Mouse (Mus musculus) stomach, embryonic 16.5 days (tissue): Measurements from ENCODE around the gene Dock1. TPM values are rescaled to one million over a fixed set of nuclear protein-coding genes. Genes with fewer than 3 reads are reported as not detected.

Experiments
- ATAC-seq: fragments of 200-750 bp; cut with Nextera tagmentation; 2 replicates; pipeline ENCODE4 v1.8.0; 2017; ENCODE audit warnings: moderate number of reproducible peaks, moderate TSS enrichment; ENCODE audit not compliant: insufficient read depth, low FRiP score
- H3K27ac ChIP-seq: fragments of 300-500 bp; sonication (generic); 2 replicates; pipeline ENCODE4 v1.5.1; 2014; ENCODE audit warnings: low read length
- H3K27me3 ChIP-seq: fragments of 300-500 bp; sonication (generic); 2 replicates; pipeline ENCODE4 v1.6.1; 2014; ENCODE audit warnings: low read length, control low read depth, mixed read lengths; ENCODE audit not compliant: control insufficient read depth, insufficient read depth
- H3K36me3 ChIP-seq: fragments of 300-500 bp; sonication (generic); 2 replicates; pipeline ENCODE4 v1.6.1; 2014; ENCODE audit warnings: low read length; ENCODE audit not compliant: control insufficient read depth, insufficient read depth
- H3K4me1 ChIP-seq: fragments of 300-500 bp; sonication (generic); 2 replicates; pipeline ENCODE4 v1.6.1; 2014; ENCODE audit warnings: low read length, control low read depth, mixed read lengths; ENCODE audit not compliant: control insufficient read depth, insufficient read depth
- H3K4me2 ChIP-seq: fragments of 300-500 bp; sonication (generic); 2 replicates; pipeline ENCODE4 v1.6.1; 2014; ENCODE audit warnings: low read depth, low read length, mixed read lengths
- H3K4me3 ChIP-seq: fragments of 300-500 bp; sonication (generic); replicated peaks from 2 replicates; pipeline ENCODE4 v1.5.1; 2014; ENCODE audit warnings: mild to moderate bottlenecking, low read length
- H3K9ac ChIP-seq: fragments of 300-500 bp; sonication (generic); 2 replicates; pipeline ENCODE4 v1.6.1; 2014; ENCODE audit warnings: low read length
- H3K9me3 ChIP-seq: fragments of 300-500 bp; sonication (generic); replicated peaks from 2 replicates; pipeline ENCODE4 v1.6.1; 2016; ENCODE audit warnings: low read length, control low read depth; ENCODE audit not compliant: control insufficient read depth
- WGBS: fragments of 180-500 bp; shearing (Covaris S2); extraction: QIAGEN DNeasy Blood & Tissue Kit; methylation state at CpG from one replicate; pipeline ENCODE4 v1.1.7; 2014; 5-methylcytosine and 5-hydroxymethylcytosine counted together
- polyA plus RNA-seq: library from polyadenylated mRNA; unstranded; fragments of >200 nt; fragmentation: Nextera tagmentation; extraction: Ambion mirVana; gene quantifications from 2 replicates; pipeline ENCODE4 v1.2.1, GENCODE M21; 2015

The Dock1 gene
- polyA plus RNA-seq, result 31.3 and 32.2 TPM in 2 replicates

DNA sequence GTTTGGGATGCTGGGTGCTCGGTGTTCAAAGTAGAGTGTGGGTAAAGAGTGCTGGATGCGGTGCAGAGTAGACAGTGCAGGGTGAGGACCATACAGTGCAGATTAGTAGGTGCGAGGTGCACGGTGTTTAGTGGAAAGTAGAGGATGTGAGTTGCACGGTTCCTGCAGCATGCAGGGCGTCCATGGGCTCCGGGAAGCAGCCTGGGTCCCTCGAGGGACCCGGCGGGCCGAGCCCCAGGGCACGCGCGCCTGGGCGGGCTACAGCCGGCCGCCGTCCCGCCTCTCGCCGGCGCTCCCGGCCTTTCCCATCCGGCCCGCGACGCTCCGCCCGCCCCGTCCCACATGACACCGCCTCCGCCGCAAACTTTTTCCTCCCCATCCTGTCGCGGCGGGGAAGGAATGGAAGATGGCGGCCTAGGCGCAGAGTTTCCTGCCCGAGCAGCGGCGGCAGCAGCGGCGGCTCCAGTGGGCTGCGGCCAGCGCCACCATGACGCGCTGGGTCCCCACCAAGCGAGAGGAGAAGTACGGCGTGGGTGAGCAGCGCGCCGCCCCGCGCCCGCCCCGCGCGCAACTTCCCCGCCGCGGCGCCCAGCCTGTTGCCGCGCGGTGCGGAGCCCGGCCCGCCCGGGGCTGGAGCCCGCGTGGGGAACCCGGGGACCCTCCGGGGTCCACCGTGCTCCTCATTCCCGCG is at the start of gene Dock1:
Gene Dock1 (plus strand): TSS at position 343 of the 691 bp plus-strand sequence.
- ATAC-seq, result peak; percentile 86
- Histone ChIP-seq H3K27me3 (no peaks in the 10 kb centered on the region), H3K27ac (peak within 1 kb of the TSS; percentile 93), H3K36me3 (no peaks in the 10 kb centered on the region), H3K4me3 (peak within 1 kb of the TSS; percentile 91), H3K4me2 (peak within 1 kb of the TSS; percentile 83), H3K4me1 (peaks cover 33% of the 10 kb centered on the region), H3K9me3 (no peaks in the 10 kb centered on the region), H3K9ac (peak within 1 kb of the TSS; percentile 97)
- WGBS, result under 1% methylated on average over 77 of the region's 77 CpGs

DNA sequence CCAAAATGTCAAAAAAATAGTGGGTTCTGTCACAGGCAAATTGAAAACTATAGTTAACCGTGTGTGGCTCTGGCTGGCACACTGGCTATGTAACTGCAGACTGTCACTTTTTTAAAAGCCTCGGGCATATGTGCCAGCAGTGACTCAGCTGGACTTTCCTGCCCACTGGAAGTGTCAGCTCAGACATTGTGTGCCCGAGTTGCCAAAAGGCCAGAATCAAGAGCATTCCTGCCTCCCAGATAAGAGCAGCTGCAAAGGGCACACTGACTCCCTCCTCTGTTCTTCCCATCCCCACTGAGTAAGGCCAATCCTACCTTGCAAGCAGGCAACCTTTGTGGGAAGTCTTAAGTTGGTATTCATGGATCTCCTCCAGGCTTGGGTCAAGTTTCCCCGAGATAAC is 42.5 kb upstream of the Dock1 start:
- no peaks in the 10 kb centered on the region for H3K4me1 ChIP-seq
- H3K27ac ChIP-seq, result no peak overlapping the region
- ATAC-seq, result no peak
- no peaks in the 10 kb centered on the region for H3K9me3 ChIP-seq
- no peaks in the 10 kb centered on the region for H3K27me3 ChIP-seq
- WGBS, result 81% methylated on average over 4 of the region's 4 CpGs
- H3K36me3 ChIP-seq, result no peaks in the 10 kb centered on the region
- no peak overlapping the region for H3K4me3 ChIP-seq
- H3K9ac ChIP-seq, result no peak overlapping the region
- H3K4me2 ChIP-seq, result no peak overlapping the region

DNA sequence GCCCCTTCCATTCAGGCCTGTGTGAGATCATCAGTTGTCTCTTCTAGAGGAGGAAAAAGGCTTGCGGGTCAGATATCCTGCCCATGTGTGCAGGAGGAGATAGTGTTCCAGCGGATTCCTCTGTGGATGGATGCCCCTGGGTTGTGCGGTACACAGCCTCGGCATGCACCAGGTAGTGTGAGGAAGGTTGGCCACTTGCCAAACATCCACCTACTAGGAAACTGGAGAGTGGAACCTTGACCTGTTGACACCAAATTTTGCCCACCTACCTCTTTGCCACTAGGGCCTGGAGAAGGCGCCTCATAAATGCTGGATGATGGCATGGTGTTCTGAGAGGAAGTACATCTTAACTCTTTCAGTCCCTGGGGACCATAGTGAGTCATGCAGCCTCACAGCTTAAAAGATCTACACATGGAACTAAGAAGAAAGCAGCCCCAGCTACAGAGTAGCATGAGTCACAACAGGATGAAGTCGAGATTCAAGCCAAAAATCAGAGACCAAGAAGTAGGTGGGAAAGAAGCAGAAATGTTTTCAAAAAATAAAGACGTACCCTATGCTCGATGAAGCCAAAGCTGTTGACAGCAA is 20.1 kb upstream of the Dock1 start:
- Histone ChIP-seq H3K27ac (no peak overlapping the region), H3K9me3 (no peaks in the 10 kb centered on the region), H3K4me2 (no peak overlapping the region), H3K9ac (no peak overlapping the region), H3K4me3 (no peak overlapping the region), H3K4me1 (no peaks in the 10 kb centered on the region), H3K36me3 (no peaks in the 10 kb centered on the region), H3K27me3 (no peaks in the 10 kb centered on the region)
- 81% methylated on average over 8 of the region's 8 CpGs for WGBS
- ATAC-seq, result no peak

DNA sequence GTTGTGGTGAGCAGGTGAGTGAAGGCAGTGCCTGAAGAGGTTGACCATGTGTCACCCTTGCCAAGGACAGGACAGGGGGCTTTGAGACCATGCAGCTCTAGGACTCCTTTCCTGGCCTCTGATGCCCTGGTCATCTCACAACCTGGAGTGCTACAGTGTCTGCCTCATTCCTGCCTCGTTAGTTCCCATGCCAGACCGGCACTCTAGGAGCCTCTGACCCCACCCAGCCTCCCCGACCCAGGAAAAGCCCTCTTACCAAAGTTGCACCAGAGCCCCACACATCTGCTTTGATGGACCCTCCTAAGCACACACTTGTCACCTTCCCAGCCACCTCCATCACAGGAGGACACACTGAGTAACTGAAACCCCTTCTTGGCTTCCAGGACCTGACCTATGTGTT is 19.4 kb upstream of the Dock1 start:
- no peaks in the 10 kb centered on the region for H3K27me3 ChIP-seq
- H3K4me2 ChIP-seq, result no peak overlapping the region
- no peak overlapping the region for H3K9ac ChIP-seq
- no peaks in the 10 kb centered on the region for H3K4me1 ChIP-seq
- ATAC-seq, result no peak
- WGBS, result 74% methylated on average over 3 of the region's 3 CpGs
- H3K4me3 ChIP-seq, result no peak overlapping the region
- H3K9me3 ChIP-seq, result no peaks in the 10 kb centered on the region
- no peaks in the 10 kb centered on the region for H3K36me3 ChIP-seq
- no peak overlapping the region for H3K27ac ChIP-seq

DNA sequence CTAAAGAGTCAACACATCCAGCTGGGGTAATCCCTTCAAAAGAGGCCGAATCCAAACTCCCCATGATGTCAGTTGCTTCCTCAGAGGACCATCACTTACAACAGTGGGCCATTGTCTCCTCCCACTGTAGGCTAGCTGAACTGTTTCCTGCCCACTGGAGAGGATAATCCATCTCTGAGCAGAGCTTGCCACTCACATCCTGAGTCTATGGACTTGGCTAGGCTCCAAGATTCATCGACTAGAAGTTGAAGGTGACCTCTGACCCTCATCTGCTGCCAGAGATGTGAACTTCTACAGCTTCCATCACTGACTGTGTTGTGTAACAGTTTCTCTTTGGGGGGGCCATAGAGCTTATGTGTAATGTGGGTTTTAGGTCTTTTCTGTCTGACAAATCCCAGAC is 7.2 kb upstream of the Dock1 start:
- 7% methylated on average over 2 of the region's 2 CpGs for WGBS
- peak; percentile 62; the same call in 1 of the 2 replicates for ATAC-seq
- Histone ChIP-seq H3K27ac (no peak overlapping the region), H3K9ac (no peak overlapping the region), H3K4me1 (no peaks in the 10 kb centered on the region), H3K27me3 (no peaks in the 10 kb centered on the region), H3K9me3 (peaks cover 7% of the 10 kb centered on the region; the same call in 1 of the 2 replicates), H3K4me3 (no peak overlapping the region), H3K36me3 (no peaks in the 10 kb centered on the region), H3K4me2 (no peak overlapping the region)

DNA sequence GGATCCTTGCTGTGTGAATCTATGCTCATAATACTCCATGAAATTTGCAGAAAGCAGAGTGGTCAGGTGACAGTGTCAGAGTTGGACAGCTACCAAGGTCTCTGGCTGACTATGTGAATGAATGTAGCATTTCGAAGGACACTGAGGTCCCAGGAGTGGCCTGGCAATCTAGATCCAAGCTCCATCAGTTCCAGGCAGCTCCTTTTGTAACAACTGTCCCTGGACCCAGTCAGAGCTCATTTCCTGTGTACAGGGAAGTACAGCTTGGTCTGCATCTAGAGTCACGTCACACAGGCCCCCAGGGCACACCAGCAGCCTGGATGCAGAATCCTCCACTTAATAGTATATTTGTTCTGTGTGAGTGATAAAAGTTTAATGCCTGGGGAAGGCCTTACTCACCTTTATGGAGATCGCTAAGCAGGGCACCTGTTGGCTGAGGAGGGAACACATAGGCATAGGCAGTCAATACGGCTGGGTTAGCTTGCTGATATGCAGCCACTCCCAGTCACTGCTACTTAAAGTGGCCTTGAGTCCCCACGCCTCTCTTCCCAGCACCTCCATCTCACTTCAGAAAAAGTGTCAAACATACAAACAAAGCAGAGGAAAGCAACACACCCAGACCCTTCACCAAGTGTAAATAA is 4.7 kb upstream of the Dock1 start:
- Histone ChIP-seq H3K4me1 (peaks cover 8% of the 10 kb centered on the region), H3K9me3 (no peaks in the 10 kb centered on the region), H3K27me3 (no peaks in the 10 kb centered on the region), H3K9ac (no peak overlapping the region), H3K4me3 (no peak overlapping the region), H3K4me2 (no peak overlapping the region), H3K27ac (no peak overlapping the region), H3K36me3 (no peaks in the 10 kb centered on the region)
- ATAC-seq, result peak; percentile 18; the same call in 1 of the 2 replicates
- 61% methylated on average over 5 of the region's 5 CpGs for WGBS

DNA sequence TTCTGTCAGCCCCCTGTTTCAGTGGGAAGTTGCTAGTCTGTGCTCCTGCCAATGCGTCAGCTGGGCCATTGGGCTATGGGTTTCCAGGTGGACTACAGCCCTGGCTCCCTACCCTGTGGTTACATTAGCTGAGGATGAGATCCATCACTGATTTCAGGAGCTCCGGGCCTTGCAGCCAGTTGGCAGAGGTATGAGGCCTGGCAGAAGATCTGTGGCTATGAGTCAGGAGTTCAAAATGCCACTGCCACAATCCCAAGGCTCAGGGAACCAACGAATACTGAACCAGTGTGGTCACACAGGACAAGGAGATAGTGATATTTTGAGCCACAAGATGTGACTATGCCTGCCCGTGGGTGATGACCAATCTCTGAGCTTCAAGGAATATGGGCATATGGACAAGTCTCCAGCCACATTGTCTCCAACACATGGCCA is 3.2 kb upstream of the Dock1 start:
- Histone ChIP-seq H3K4me3 (no peak overlapping the region), H3K4me1 (peaks cover 18% of the 10 kb centered on the region), H3K27me3 (no peaks in the 10 kb centered on the region), H3K27ac (no peak overlapping the region), H3K36me3 (no peaks in the 10 kb centered on the region), H3K9ac (no peak overlapping the region), H3K4me2 (no peak overlapping the region), H3K9me3 (no peaks in the 10 kb centered on the region)
- no peak for ATAC-seq
- 82% methylated on average over 4 of the region's 4 CpGs for WGBS

DNA sequence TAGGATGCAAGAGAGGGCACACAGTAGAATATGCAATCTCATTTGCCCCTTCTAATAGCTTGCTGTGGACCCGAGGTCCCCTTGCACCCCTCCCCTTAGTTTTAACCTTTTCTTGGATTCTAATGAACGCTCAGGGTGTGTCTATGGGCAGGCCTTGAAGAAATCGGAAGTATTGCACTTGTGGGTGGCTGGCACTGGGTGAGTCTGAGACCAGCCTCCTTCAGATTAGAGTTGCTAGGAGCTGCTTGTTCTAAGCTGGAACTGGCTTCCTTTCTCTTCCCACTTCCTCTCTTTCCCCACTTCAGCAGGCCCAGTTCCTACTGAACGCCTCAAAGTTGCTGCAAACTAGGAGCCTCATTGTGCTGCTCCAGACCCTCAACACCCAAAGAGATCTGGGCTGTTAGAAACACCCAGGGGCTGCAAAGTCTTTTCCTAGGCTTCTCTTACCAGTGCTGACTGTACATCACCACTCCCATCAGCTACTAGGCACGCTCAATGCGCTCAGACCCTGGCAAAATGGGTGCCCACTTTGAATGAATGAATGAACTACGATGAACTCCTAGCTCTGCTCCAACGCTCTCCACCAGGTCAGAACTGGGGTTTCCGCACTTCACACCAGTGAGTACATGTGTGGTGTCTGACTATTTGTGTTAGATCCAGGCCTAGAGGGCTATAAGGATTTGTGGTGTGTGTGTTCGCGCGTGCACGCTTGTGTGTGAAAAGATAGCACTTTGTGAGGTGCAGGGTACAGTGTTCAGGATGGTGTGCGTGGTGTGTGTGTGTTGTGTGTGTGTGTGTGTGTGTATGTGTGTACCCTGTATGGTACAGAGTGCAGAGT is 761 bp upstream of the Dock1 start:
- Histone ChIP-seq H3K9ac (peak overlapping the region; percentile 97), H3K27ac (peak overlapping the region; percentile 93; the same call in 1 of the 2 replicates), H3K36me3 (no peaks in the 10 kb centered on the region), H3K4me1 (peaks cover 33% of the 10 kb centered on the region), H3K4me3 (peak overlapping the region; percentile 91), H3K4me2 (peak overlapping the region; percentile 83), H3K27me3 (no peaks in the 10 kb centered on the region), H3K9me3 (no peaks in the 10 kb centered on the region)
- ATAC-seq, result no peak
- 88% methylated on average over 14 of the region's 14 CpGs for WGBS
